Mouse (Mus musculus) retina, embryonic 14.5 days (tissue): ENCODE data around the gene Taar8b.
A peak's percentile ranks its signal among the peaks of the same experiment; 100 is the strongest.
"Not testable (repeated sequence)": the region's sequence is repeated elsewhere in the genome, so short reads cannot be mapped to it uniquely, and the experiment has no call there.

ENCODE experiments used
- DNase-seq: peaks from one replicate; pipeline ENCODE4 v3.0.0-alpha.2; 2015; ENCODE audit warnings: low spot score

Gene Taar8b

DNA sequence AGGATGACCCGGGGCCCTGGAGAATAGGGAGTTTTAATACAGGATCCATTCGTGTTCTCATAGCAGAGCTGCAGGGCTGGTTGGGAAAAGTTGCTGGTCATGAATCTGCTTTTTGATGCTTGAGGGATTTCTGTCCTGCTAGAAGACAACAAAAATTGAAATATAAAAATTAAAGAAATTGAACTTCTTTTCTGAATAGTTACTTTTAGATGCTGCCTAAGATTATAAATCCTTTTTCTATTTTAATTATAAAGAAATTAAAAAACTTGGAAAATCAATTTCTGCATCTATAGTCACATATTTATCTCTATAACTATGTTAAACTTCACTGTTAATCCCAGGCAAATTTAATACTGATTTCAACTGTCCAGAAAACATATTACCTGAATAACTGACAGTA is at the start of gene Taar8b:
Gene Taar8b (minus strand): TSS at position 101 of the 400 bp plus-strand sequence.
- DNase-seq = no peak

DNA sequence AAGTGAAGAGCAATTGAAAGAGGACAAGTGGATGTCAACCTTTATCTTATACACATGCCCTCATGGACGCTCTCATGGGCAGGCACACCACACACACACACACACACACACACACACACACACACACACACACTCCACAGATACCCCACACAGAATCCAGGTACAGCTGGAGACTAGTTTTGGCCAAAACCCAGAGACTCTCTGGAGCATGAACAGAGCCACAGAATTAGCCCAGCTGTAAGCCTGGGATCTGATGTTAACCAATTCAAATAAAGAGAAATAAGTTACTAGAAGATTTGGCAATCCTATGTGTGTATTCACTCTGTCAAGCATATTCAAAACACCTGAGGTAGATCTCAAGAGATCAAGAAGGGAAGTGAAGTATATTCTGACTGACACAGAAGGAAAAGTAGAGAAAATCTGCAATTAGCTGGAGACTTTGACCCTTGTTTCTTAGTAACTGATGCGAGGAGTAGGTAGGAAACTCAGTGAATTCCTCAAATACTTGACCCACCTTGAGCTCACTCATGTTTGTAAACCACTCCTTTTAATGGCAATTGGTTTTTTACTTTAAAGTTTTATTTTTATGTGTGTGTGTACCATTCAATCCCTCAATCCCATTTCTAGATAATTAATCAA is 46.6 kb upstream of the Taar8b start:
- no peak for DNase-seq

DNA sequence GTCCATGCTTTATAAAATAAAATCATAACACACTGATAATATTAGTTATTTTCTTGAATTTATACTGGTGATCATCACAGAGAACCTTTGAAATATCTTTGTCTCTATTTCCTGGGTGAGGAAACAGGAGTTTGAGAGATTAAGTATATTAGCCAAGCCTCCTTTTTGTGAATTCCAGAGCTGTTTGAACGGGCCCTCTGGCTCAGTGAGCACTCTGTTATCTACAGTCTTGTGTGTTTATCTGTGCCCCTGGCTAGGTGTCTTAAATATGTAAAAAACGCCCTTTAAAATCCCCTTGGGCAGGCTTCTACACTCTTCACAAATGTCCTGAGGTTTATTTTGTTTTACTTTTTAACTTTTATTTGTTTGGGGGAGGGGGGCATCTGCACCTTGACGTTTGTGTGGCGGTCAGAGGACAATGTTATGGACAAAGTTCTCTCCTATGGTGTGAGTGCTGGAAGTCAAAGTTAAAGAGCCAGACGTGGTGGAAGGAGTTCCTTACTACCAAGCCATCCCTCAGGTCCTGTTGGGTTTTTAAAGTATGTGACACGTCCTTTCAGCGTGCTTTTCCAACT is 42.1 kb upstream of the Taar8b start:
- DNase-seq = no peak

DNA sequence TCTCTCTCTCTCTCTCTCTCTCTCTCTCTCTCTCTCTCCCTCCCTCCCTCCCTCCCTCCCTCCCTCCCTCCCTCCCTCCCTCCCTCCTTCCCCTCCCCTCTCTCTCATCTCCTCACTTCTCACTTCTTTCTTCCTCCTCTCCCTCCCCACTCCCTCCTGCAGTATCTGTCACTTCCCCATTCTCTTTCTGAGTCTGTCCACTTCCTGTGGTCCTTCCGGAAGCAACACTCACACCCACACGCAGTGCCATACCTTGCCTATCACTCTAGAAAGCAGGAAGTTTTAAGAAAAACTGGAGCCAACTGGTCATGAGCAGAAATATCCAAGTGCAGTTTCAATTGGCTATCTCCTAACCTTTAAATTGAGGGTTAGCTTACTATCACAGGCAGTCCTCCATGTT is 41.0 kb upstream of the Taar8b start:
- DNase-seq = no peak

DNA sequence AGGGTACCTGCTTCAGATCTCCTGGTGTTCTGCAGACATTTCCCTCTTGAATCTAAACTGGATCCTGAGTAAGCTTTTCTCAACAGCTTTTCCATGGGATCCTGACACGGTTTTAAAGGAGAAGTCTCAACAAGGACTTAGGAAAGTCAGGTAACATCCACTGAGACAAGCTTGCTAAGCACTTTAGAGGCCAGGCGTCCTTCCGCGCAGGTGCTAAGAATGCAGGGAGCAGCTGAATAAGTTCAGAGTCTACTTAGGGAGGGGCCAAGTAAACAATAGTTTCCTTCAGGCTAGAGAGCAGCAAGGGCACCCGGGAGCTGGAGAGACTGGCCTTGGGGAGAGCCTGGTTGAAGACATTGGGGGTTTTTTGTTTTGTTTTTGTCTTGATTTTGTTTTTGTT is 40.2 kb upstream of the Taar8b start:
- DNase-seq = no peak

DNA sequence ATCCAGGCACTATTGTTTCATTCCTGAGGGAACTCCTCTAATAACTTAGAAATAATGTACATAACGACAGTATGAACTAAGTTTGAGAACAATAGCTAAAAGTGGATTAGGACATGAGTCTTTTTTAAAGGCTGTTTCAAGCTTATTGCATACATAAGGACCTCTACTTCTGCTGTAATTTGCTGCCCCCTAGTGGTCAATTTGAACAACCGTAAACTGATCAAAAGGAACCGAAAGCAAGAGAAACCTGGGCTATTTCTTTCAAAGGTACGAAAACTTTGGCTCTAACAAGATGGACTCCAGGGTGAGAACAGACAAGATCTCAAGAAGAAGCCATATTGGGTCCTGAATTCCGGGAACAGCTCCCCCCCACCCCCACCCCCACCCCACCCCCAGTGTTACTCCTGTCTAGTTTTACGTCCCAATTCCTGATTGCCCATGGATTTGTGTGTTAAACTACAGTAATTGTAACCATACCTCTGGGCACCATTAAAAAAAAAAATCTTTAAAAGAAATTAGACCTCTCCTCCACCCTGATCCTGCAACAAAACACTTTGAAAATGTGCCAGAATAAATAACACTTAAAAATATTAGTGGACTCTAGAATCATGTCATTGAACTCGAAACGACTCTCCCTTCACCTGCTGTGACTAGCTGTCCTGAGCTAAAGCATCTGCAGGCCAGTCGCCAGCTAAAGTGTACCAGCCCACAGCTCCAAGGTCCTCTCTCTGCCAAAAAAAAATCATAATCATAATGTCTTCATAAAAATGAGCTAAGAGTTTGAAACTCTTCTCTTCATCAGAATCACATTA is 39.6 kb upstream of the Taar8b start:
- DNase-seq = peak; percentile 92

DNA sequence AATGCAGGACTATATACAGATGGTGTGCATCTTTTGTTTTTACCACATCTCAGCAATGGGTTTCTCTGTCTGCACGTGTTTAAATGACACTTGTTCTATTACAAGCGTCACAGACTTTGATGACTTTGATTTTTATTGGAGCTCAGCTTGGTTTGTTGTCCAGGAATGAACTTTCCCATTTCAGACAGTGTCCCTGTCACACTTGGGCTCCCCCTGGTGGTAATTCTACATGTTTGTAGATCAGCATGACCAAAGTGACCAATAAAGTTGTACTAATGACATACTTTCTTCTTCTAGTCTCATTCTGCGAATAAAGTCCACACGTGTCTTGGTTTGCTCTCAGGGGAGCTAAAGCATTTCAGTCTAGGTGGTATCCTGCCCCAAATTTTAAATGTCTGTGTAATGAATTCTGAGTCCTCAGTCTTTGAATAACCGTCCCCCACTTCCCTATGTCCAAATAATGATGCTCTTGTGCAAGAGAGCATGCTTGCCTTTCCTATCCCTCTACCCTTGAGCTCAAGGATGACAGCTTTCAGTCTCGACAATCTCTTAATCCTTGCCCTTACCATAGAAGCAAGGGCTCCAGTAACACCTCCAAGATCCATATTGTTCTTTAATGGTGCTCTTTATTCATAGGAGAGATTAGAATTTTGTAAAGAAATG is 19.2 kb upstream of the Taar8b start:
- DNase-seq = peak; percentile 85

DNA sequence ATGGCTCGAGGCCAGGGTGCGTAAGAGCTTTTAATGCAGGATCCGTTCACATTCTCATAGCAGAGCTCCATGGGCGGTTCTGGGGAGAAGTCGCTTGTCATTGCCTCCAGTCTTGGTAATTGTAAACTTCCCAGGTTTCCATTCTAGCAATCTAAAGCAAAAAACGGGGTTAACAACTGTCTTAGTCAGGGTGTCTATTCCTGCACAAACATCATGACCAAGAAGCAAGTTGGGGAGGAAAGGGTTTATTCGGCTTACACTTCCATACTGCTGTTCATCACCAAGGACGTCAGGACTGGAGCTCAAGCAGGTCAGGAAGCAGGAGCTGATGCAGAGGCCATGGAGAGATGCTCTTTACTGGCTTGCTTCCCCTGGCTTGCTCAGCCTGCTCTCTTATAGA is 17.3 kb upstream of the Taar8b start, which contains the start of gene Taar9:
Gene Taar9 (minus strand): TSS at position 101 of the 400 bp plus-strand sequence.
- not testable (repeated sequence) for DNase-seq

DNA sequence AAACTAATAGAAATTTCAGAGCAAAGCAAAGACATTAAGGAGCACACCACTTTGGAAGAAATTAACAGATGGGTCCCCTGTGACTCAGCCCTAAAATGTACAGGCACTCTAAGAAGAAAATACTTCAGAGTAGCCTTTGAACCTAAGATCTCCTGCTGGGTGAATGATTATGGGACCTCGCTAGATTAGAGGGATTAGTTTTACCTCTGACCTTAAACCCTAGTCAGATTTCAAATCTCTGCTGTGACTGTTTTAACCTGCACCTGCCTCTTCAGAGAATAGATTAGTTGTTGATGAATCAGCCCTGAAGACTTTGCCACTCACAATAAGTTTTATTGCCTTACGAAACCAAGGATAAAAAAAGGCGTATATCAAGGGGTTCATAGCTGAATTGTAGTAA is 16.1 kb upstream of the Taar8b start:
- no peak for DNase-seq

DNA sequence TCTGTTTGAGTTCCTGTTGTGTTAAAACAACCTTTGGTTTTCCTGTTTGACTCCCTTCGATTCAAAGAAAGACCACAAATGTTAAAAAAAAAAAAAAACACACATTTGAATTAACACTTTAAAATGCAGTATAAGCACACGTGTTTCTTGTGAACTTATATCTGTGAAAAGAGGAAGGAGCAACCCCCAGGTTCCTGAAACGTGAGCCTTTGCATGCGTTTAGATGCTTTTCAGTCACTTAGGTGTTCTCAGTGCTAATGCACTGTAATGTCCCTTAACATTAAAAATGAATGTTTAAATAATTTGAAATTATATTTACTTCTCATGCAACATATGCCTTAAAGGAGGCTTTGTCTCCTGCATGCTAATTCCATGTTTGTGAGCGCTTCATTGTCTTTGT is 15.7 kb upstream of the Taar8b start:
- DNase-seq = no peak

DNA sequence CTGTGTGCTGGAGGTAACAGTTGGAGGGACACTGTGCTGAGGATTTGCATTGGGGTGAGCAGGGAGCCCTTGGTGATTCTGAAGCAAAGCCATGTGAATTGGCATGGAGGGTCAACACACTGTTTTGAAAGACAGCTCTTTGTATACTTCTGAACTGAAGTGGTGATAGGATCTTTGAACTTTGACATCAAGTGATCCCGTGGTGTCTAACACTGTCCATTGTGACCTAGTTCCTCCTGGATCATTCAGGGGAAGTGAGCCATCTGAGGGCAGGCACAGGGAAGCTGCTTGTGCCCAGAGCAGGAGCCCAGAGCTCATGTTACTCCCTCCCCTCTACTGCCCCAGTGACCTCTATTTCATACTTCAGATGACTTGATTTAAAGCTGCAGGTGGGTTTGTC is 11.2 kb upstream of the Taar8b start:
- not testable (repeated sequence) for DNase-seq

DNA sequence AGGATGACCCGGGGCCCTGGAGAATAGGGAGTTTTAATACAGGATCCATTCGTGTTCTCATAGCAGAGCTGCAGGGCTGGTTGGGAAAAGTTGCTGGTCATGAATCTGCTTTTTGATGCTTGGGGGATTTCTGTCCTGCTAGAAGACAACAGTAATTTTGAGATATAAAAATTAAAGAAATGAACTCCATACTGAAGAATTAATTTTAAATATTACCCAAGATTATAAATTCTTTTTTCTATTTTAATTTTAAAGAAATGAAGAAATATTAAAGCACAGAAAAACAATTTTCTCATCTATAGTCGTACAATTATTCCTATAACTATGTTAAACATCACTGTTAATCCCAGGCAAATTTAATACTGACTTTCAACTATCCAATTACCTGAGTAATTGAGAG is 9.7 kb upstream of the Taar8b start, which contains the start of gene Taar8c:
Gene Taar8c (minus strand): TSS at position 101 of the 400 bp plus-strand sequence.
- DNase-seq = not testable (repeated sequence)

DNA sequence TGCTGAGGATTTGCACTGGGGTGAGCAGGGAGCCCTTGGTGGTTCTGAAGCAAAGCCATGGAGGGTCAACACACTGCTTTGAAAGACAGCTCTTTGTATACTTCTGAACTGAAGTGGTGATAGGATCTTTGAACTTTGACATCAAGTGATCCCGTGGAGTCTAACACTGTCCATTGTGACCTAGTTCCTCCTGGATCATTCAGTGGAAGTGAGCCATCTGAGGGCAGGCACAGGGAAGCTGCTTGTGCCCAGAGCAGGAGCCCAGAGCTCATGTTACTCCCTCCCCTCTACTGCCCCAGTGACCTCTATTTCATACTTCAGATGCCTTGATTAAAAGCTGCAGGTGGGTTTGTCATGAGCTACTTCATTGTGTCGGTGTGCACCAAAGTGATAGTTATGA is 4.9 kb upstream of the Taar8b start:
- not testable (repeated sequence) for DNase-seq

DNA sequence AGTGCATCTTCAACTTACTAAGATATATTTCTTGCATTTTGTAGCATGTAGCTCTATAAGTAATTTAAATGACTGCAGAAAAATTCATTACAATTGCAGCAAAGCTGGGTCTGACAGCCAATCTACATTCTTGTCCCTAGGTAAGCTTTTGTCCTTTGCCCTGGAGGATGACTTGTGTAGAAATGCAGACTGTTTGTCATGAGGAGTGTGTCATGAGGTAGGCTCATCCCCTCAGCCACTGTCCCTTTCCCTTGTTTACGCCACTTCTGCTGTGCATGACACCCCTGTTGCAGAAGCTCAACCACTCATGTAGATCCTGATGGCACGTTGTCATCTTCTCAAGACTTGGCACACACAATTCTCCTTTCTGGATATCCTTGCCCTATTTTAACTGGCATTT is 4.9 kb downstream of the Taar8b start:
- DNase-seq = no peak

DNA sequence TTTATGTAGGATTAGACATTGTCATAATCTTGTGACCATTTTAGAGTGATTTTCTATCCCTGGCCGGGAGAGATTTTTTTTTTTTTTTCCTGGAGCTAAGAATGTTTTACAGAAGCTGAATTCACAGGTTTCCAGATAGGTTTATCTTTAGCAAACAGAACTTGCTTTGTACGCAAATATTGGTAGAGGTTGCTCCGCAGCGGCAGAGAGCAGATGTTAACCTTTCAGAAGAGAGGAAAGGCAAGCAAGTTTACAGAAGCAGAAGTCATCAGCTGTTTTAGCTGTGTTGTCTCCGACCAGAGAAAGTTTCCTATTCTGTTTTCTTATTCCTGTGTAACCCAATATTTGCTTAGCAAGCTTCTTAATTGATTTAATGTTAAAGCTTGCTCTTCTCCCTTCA is 5.5 kb downstream of the Taar8b start:
- no peak for DNase-seq

DNA sequence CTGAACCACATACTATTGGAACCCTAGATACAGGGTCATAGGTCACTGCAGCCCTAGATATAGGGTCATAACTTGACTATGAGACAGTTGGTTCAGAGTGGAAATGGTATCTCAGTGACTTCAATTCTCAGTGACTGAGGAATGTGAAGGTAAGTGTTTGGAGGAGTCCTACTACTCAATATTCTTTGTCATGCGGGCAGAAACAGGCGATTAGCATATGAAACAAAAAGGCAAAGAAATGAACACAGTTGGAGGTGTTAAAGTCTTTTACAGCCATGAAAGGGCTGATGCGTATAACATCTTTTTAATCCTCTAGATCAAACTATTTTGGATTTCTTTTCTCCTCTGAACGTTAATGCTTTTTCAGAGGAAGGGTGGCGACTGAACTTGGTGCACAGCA is 6.2 kb downstream of the Taar8b start:
- no peak for DNase-seq

DNA sequence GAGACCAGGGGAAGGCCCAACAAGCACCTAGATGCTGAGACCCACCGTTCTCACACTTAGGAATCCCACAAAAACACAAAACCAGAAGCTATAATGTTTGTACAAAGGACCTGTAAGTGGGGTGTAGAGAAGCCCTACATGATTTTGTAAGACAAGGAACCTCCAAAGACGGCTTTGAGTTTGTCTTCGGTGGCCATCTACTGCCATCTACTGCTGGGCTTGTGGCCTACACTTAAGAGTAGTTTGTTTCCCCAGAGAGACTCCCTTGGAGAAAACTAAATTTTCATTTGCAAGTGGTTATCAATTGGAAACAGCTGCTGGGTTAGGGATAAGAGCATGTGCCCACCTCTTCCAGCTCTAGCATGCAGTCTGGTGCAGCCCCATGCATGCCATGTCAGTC is 11.9 kb downstream of the Taar8b start:
- peak; percentile 61 for DNase-seq

DNA sequence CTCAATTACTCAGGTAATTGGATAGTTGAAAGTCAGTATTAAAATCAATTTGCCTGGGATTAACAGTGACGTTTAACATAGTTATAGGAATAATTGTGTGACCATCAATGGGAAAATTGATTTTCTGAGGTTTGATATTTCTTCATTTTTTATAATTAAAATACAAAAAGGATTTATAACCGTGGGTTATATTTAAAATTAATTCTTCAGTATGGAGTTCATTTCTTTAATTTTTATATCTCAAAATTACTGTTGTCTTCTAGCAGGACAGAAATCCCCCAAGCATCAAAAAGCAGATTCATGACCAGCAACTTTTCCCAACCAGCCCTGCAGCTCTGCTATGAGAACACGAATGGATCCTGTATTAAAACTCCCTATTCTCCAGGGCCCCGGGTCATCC is 15.9 kb downstream of the Taar8b start, which contains the start of gene Taar8a:
Gene Taar8a (plus strand): TSS at position 301 of the 400 bp plus-strand sequence.
- DNase-seq = not testable (repeated sequence)

DNA sequence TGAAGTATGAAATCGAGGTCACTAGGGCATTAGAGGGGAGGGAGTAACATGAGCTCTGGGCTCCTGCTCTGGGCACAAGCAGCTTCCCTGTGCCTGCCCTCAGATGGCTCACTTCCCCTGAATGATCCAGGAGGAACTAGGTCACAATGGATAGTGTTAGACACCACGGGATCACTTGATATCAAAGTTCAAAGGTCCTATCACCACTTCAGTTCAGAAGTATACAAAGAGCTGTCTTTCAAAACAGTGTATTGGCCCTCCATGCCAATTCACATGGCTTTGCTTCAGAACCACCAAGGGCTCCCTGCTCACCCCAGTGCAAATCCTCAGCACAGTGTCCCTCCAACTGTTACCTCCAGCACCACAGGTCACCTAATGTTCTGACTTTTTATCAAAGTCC is 17.3 kb downstream of the Taar8b start:
- DNase-seq = not testable (repeated sequence)

DNA sequence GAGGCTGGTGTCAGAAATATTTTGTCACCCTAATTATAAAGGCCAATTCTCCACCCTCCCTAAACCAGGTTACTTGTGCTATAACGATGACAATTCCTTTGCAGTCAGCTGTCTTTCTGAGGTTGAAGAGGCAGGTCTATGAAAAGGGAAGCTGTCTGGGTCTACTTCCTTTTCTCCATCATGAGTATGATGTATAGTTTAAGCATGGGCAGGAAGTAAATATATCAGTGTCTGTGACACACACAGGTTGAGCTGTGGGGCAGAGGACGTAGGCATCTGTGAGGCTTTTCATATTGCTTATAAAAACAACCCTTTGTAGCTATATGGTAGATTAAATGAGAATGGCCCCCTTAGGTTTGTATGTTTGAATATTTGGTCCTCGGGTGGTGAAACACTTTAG is 33.1 kb downstream of the Taar8b start:
- DNase-seq = no peak

DNA sequence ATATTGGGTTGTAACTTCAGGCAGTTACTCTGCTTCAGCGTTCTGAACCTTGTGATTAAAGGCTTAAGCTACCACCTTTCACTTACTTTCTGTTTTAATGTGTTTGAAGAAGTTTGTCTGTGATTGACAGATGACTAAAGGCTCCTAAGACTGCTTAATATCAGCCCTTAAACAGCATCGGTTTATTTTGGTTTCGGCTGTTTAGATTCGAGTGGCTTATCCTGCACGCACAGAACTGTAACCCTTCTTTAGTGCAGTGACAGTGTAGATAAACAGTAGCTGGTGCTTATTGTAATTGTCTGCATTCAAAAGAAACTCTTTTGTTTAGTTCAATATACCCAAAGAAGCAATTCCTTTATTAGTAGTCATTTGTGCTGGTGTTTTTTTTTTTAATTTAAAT is 40.1 kb downstream of the Taar8b start:
- DNase-seq = no peak

DNA sequence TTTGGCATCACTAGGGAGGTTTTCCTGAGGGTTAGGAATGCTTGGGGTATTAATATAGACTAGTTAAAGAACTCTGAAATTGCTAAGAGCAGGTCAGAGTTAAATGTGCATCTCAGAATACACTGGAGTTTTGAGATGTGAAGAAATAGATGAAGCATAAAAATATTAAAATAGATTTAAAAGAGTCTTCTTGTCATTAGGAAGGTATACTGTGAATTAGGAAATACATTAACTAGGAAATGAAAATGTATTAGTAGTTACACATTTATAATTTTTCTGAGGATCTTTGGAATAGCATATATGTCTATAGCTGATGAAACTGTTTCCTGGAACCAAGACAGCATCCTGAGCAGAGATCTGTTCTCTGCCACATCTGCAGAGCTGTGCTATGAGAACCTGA is 42.9 kb downstream of the Taar8b start, which contains the start of gene Taar7f:
Gene Taar7f (plus strand): TSS at position 301 of the 400 bp plus-strand sequence.
- no peak for DNase-seq
